Mouse (Mus musculus): ENCODE measurements at regions not wholly inside any gene's neighbourhood (a gene's known extent, or its start where the extent isn't known, plus 50 kb on each side); places are given as distances from the start of the nearest gene placed in this dataset.

- TF ChIP-seq CEBPB (IDR thresholded peaks at IDR 0.05; ENCODE audit: low read depth) (no peak), MAX (IDR thresholded peaks at IDR 0.05) (no peak), FOSL1 (IDR thresholded peaks at IDR 0.05; ENCODE audit: insufficient read depth, low read length, poor library complexity, severe bottlenecking) (no peak), CTCF (IDR thresholded peaks at IDR 0.05; ENCODE audit: control insufficient read depth, insufficient read depth, insufficient read length) (no peak)
- no peaks in the 10 kb centered on the region for H3K79me2 ChIP-seq (ENCODE audit: control insufficient read depth, insufficient read depth)
- H3K27me3 ChIP-seq (ENCODE audit: control insufficient read depth, insufficient read depth, insufficient read length) = no peaks in the 10 kb centered on the region
Measured at GRCm38 (mm10) chr16:9083740-9084139, 253.8 kb downstream of the 1810013L24Rik start.

GRCm38 (mm10) chr16:9084581-9084980, 254.7 kb downstream of the 1810013L24Rik start:
- no peaks in the 10 kb centered on the region for H3K27me3 ChIP-seq (ENCODE audit: control insufficient read depth, insufficient read depth, insufficient read length)
- TF ChIP-seq FOSL1 (IDR thresholded peaks at IDR 0.05; ENCODE audit: insufficient read depth, low read length, poor library complexity, severe bottlenecking) = no peak
- no peak for TF ChIP-seq MAX (IDR thresholded peaks at IDR 0.05)
- TF ChIP-seq USF1 (IDR thresholded peaks at IDR 0.05; ENCODE audit: low read depth) = no peak
- no peak for TF ChIP-seq CTCF (IDR thresholded peaks at IDR 0.05; ENCODE audit: control insufficient read depth, insufficient read depth, insufficient read length)
- no peak for TF ChIP-seq MYOD1 (IDR thresholded peaks at IDR 0.05; ENCODE audit: control insufficient read depth, insufficient read length, low read depth)
- TF ChIP-seq MYOG (IDR thresholded peaks at IDR 0.05; ENCODE audit: control insufficient read depth, extremely low read depth, insufficient read length) = no peak
- TF ChIP-seq CEBPB (IDR thresholded peaks at IDR 0.05; ENCODE audit: low read depth) = no peak
- H3ac ChIP-seq (ENCODE audit: control insufficient read depth, insufficient read length, low read depth) = no peak overlapping the region
- H3K79me3 ChIP-seq (ENCODE audit: low read depth) = no peaks in the 10 kb centered on the region
- no peak overlapping the region for H3K4me3 ChIP-seq (ENCODE audit: insufficient read depth, poor library complexity, severe bottlenecking)
- no peaks in the 10 kb centered on the region for H3K79me2 ChIP-seq (ENCODE audit: control insufficient read depth, insufficient read depth)
- H3K36me3 ChIP-seq (ENCODE audit: control insufficient read depth, insufficient read depth) = no peaks in the 10 kb centered on the region

More at GRCm38 (mm10) chr16:9083740-9084139, 253.8 kb downstream of the 1810013L24Rik start:
- H3ac ChIP-seq (ENCODE audit: control insufficient read depth, insufficient read length, low read depth) = no peak overlapping the region
- no peaks in the 10 kb centered on the region for H3K79me3 ChIP-seq (ENCODE audit: low read depth)
- no peaks in the 10 kb centered on the region for H3K36me3 ChIP-seq (ENCODE audit: control insufficient read depth, insufficient read depth)
- H3K4me3 ChIP-seq (ENCODE audit: insufficient read depth, poor library complexity, severe bottlenecking) = no peak overlapping the region

GRCm38 (mm10) chr16:9085133-9085532, 255.2 kb downstream of the 1810013L24Rik start:
- Histone ChIP-seq H3K27me3 (ENCODE audit: control insufficient read depth, insufficient read depth, insufficient read length) (no peaks in the 10 kb centered on the region), H3K79me2 (ENCODE audit: control insufficient read depth, insufficient read depth) (no peaks in the 10 kb centered on the region), H3ac (ENCODE audit: control insufficient read depth, insufficient read length, low read depth) (no peak overlapping the region), H3K79me3 (ENCODE audit: low read depth) (no peaks in the 10 kb centered on the region), H3K4me3 (ENCODE audit: insufficient read depth, poor library complexity, severe bottlenecking) (no peak overlapping the region), H3K36me3 (ENCODE audit: control insufficient read depth, insufficient read depth) (no peaks in the 10 kb centered on the region)
- TF ChIP-seq MYOG (IDR thresholded peaks at IDR 0.05; ENCODE audit: control insufficient read depth, extremely low read depth, insufficient read length) (no peak), MAX (IDR thresholded peaks at IDR 0.05) (no peak), USF1 (IDR thresholded peaks at IDR 0.05; ENCODE audit: low read depth) (no peak), MYOD1 (IDR thresholded peaks at IDR 0.05; ENCODE audit: control insufficient read depth, insufficient read length, low read depth) (no peak), CEBPB (IDR thresholded peaks at IDR 0.05; ENCODE audit: low read depth) (no peak), CTCF (IDR thresholded peaks at IDR 0.05; ENCODE audit: control insufficient read depth, insufficient read depth, insufficient read length) (no peak), FOSL1 (IDR thresholded peaks at IDR 0.05; ENCODE audit: insufficient read depth, low read length, poor library complexity, severe bottlenecking) (no peak)

GRCm38 (mm10) chr16:9085977-9086376, 256.1 kb downstream of the 1810013L24Rik start:
- Histone ChIP-seq H3K27me3 (ENCODE audit: control insufficient read depth, insufficient read depth, insufficient read length) (no peaks in the 10 kb centered on the region), H3ac (ENCODE audit: control insufficient read depth, insufficient read length, low read depth) (no peak overlapping the region), H3K79me2 (ENCODE audit: control insufficient read depth, insufficient read depth) (no peaks in the 10 kb centered on the region), H3K4me3 (ENCODE audit: insufficient read depth, poor library complexity, severe bottlenecking) (no peak overlapping the region), H3K36me3 (ENCODE audit: control insufficient read depth, insufficient read depth) (no peaks in the 10 kb centered on the region), H3K79me3 (ENCODE audit: low read depth) (no peaks in the 10 kb centered on the region)
- no peak for TF ChIP-seq FOSL1 (IDR thresholded peaks at IDR 0.05; ENCODE audit: insufficient read depth, low read length, poor library complexity, severe bottlenecking)
- no peak for TF ChIP-seq MYOD1 (IDR thresholded peaks at IDR 0.05; ENCODE audit: control insufficient read depth, insufficient read length, low read depth)
- TF ChIP-seq CEBPB (IDR thresholded peaks at IDR 0.05; ENCODE audit: low read depth) = no peak
- TF ChIP-seq MYOG (IDR thresholded peaks at IDR 0.05; ENCODE audit: control insufficient read depth, extremely low read depth, insufficient read length) = no peak
- TF ChIP-seq CTCF (IDR thresholded peaks at IDR 0.05; ENCODE audit: control insufficient read depth, insufficient read depth, insufficient read length) = no peak
- TF ChIP-seq MAX (IDR thresholded peaks at IDR 0.05) = no peak

- Histone ChIP-seq H3K79me3 (ENCODE audit: low read depth) (no peaks in the 10 kb centered on the region), H3K27me3 (ENCODE audit: control insufficient read depth, insufficient read depth, insufficient read length) (no peaks in the 10 kb centered on the region), H3K36me3 (ENCODE audit: control insufficient read depth, insufficient read depth) (no peaks in the 10 kb centered on the region), H3K4me3 (ENCODE audit: insufficient read depth, poor library complexity, severe bottlenecking) (no peak overlapping the region), H3ac (ENCODE audit: control insufficient read depth, insufficient read length, low read depth) (no peak overlapping the region), H3K79me2 (ENCODE audit: control insufficient read depth, insufficient read depth) (no peaks in the 10 kb centered on the region)
- TF ChIP-seq MAX (IDR thresholded peaks at IDR 0.05) (no peak), MYOD1 (IDR thresholded peaks at IDR 0.05; ENCODE audit: control insufficient read depth, insufficient read length, low read depth) (no peak), CEBPB (IDR thresholded peaks at IDR 0.05; ENCODE audit: low read depth) (no peak)
Measured at GRCm38 (mm10) chr16:9091790-9092189, 261.9 kb downstream of the 1810013L24Rik start.

- H3ac ChIP-seq (ENCODE audit: control insufficient read depth, insufficient read length, low read depth) = no peak overlapping the region
- H3K4me3 ChIP-seq (ENCODE audit: insufficient read depth, poor library complexity, severe bottlenecking) = no peak overlapping the region
- TF ChIP-seq CTCF (IDR thresholded peaks at IDR 0.05; ENCODE audit: control insufficient read depth, insufficient read depth, insufficient read length) (no peak), MAX (IDR thresholded peaks at IDR 0.05) (no peak), FOSL1 (IDR thresholded peaks at IDR 0.05; ENCODE audit: insufficient read depth, low read length, poor library complexity, severe bottlenecking) (no peak), CEBPB (IDR thresholded peaks at IDR 0.05; ENCODE audit: low read depth) (no peak), MYOG (IDR thresholded peaks at IDR 0.05; ENCODE audit: control insufficient read depth, extremely low read depth, insufficient read length) (no peak)
- no peaks in the 10 kb centered on the region for H3K79me3 ChIP-seq (ENCODE audit: low read depth)
- H3K79me2 ChIP-seq (ENCODE audit: control insufficient read depth, insufficient read depth) = no peaks in the 10 kb centered on the region
- no peaks in the 10 kb centered on the region for H3K36me3 ChIP-seq (ENCODE audit: control insufficient read depth, insufficient read depth)
- H3K27me3 ChIP-seq (ENCODE audit: control insufficient read depth, insufficient read depth, insufficient read length) = no peaks in the 10 kb centered on the region
Measured at GRCm38 (mm10) chr16:9092191-9092848, 262.4 kb downstream of the 1810013L24Rik start.

Data from C2C12 (cell line).